Mouse (Mus musculus) heart, adult 2 months (tissue): ENCODE results near the gene Nav1. TPM values are rescaled to one million over a fixed set of nuclear protein-coding genes. Genes with fewer than 3 reads are reported as not detected.

Experiments used
- DNase-seq, 2 experiments: peaks; one replicate each; pipeline ENCODE4 v3.0.0; 2021
- H3K27ac ChIP-seq: fragments of 200-600 bp; 2 replicates; pipeline ENCODE4 v1.8.1; 2022
- H3K27me3 ChIP-seq: fragments of 200-500 bp; 2 replicates; pipeline ENCODE4 v1.6.1; 2012; ENCODE audit warnings: mild to moderate bottlenecking, low read length, inconsistent platforms, mixed read lengths; ENCODE audit not compliant: control insufficient read depth, insufficient read depth
- H3K36me3 ChIP-seq: fragments of 200-500 bp; 2 replicates; pipeline ENCODE4 v1.6.1; 2012; ENCODE audit warnings: low read length, inconsistent platforms; ENCODE audit not compliant: control insufficient read depth, insufficient read depth
- H3K4me1 ChIP-seq: fragments of 200-500 bp; 2 replicates; pipeline ENCODE4 v1.6.1; 2011; ENCODE audit warnings: low read length; ENCODE audit not compliant: control insufficient read depth, insufficient read depth
- H3K4me3 ChIP-seq: fragments of 200-600 bp; 2 replicates; pipeline ENCODE4 v1.8.1; 2022
- H3K79me2 ChIP-seq: fragments of 200-500 bp; replicated peaks from 2 replicates; pipeline ENCODE4 v1.6.1; 2012; ENCODE audit warnings: mild to moderate bottlenecking, inconsistent platforms, low read length, moderate library complexity, mixed read lengths; ENCODE audit not compliant: control insufficient read depth, insufficient read depth
- H3K9ac ChIP-seq: fragments of 200-500 bp; 2 replicates; pipeline ENCODE4 v1.6.1; 2012; ENCODE audit warnings: low read depth, mild to moderate bottlenecking, control low read depth, inconsistent platforms, low read length, mixed read lengths
- CTCF ChIP-seq: fragments of 200-600 bp; IDR thresholded peaks from 2 replicates; pipeline ENCODE4 v1.8.1; 2022; ENCODE audit warnings: antibody characterized with exemption, mild to moderate bottlenecking, moderate library complexity
- EP300 ChIP-seq: fragments of 200-500 bp; IDR thresholded peaks from 2 replicates; pipeline ENCODE4 v1.6.1; 2011; ENCODE audit warnings: low read depth, low read length, control low read depth; ENCODE audit not compliant: insufficient read depth
- POLR2A ChIP-seq: fragments of 200-500 bp; IDR thresholded peaks from 2 replicates; pipeline ENCODE4 v1.6.1; 2011; ENCODE audit warnings: mild to moderate bottlenecking, low read depth, low read length, control low read depth; ENCODE audit not compliant: insufficient read depth
- WGBS: fragments of 180-500 bp; shearing (Covaris S2); methylation state at CpG from one replicate; pipeline ENCODE4 v1.1.7; 2018; 5-methylcytosine and 5-hydroxymethylcytosine counted together
- intact Hi-C: fragments of 180-260 bp; cut with DNase I; formaldehyde crosslinking; loops from one replicate; pipeline ENCODE4 v1.15.1; 2025
- polyA plus RNA-seq: library from polyadenylated mRNA; depleted of rRNA; stranded (reverse); fragments of >200 nt; gene quantifications from 2 replicates; pipeline ENCODE4 v1.2.3, GENCODE M21; 2012
- total RNA-seq, 2 experiments: library from RNA; stranded (reverse); gene quantifications; 2 replicates each; pipeline ENCODE4 v1.2.3; 2021

The Nav1 gene
- total and polyA plus RNA-seq, 3 experiments, result 15.2 to 20.7 (median 19.1) TPM

GRCm38 (mm10) chr1:135514913-135515632 is 92.0 kb downstream of the Nav1 start:
- Histone ChIP-seq H3K9ac (no peak overlapping the region), H3K79me2 (no peaks in the 10 kb centered on the region), H3K4me3 (no peak overlapping the region), H3K27me3 (no peaks in the 10 kb centered on the region), H3K36me3 (no peaks in the 10 kb centered on the region), H3K27ac (no peak overlapping the region), H3K4me1 (peaks cover 13% of the 10 kb centered on the region)
- 80% methylated on average over 9 of the region's 9 CpGs for WGBS
- DNase-seq, result no peak
- intact Hi-C loops, result no loop called here
- TF ChIP-seq EP300, result no peak
- TF ChIP-seq POLR2A, result no peak
- TF ChIP-seq CTCF, result no peak

GRCm38 (mm10) chr1:135514046-135514445 is 93.0 kb downstream of the Nav1 start:
- intact Hi-C loops, result no loop called here
- no peak for DNase-seq
- Histone ChIP-seq H3K79me2 (no peaks in the 10 kb centered on the region), H3K4me3 (no peak overlapping the region), H3K27me3 (no peaks in the 10 kb centered on the region), H3K27ac (no peak overlapping the region), H3K9ac (no peak overlapping the region), H3K4me1 (peaks cover 15% of the 10 kb centered on the region), H3K36me3 (no peaks in the 10 kb centered on the region)
- no peak for TF ChIP-seq POLR2A
- TF ChIP-seq CTCF, result no peak
- TF ChIP-seq EP300, result no peak
- 87% methylated on average over 4 of the region's 4 CpGs for WGBS

GRCm38 (mm10) chr1:135513464-135513863 is 93.6 kb downstream of the Nav1 start:
- intact Hi-C loops, result no loop called here
- 52% methylated on average over 5 of the region's 5 CpGs for WGBS
- Histone ChIP-seq H3K27ac (no peak overlapping the region), H3K79me2 (no peaks in the 10 kb centered on the region), H3K9ac (no peak overlapping the region), H3K4me3 (no peak overlapping the region), H3K36me3 (no peaks in the 10 kb centered on the region), H3K4me1 (peaks cover 19% of the 10 kb centered on the region), H3K27me3 (no peaks in the 10 kb centered on the region)
- TF ChIP-seq POLR2A (no peak), CTCF (no peak), EP300 (no peak)
- DNase-seq, result no peak

- intact Hi-C loops, result no loop called here
- no peak for TF ChIP-seq EP300
- no peak for TF ChIP-seq CTCF
- TF ChIP-seq POLR2A, result 0 out of 2 replicates have a peak, but pooled peaks have one; percentile 19
- no peaks in the 10 kb centered on the region for H3K79me2 ChIP-seq
- peak overlapping the region; percentile 29 for H3K27ac ChIP-seq
- H3K36me3 ChIP-seq, result no peaks in the 10 kb centered on the region
- H3K27me3 ChIP-seq, result no peaks in the 10 kb centered on the region
- peaks cover 10% of the 10 kb centered on the region for H3K4me1 ChIP-seq
- H3K4me3 ChIP-seq, result peak overlapping the region; percentile 50
- DNase-seq, result peak; percentile 65 to 67
- 25% methylated on average over 30 of the region's 30 CpGs for WGBS
- H3K9ac ChIP-seq, result peak overlapping the region; percentile 65
These were observed 96.6 kb downstream of the Nav1 start for GRCm38 (mm10) chr1:135510346-135510977.

- H3K27me3 ChIP-seq, result no peaks in the 10 kb centered on the region
- 32% methylated on average over 16 of the region's 16 CpGs for WGBS
- peak overlapping the region; percentile 29 for H3K27ac ChIP-seq
- H3K36me3 ChIP-seq, result no peaks in the 10 kb centered on the region
- peaks cover 10% of the 10 kb centered on the region for H3K4me1 ChIP-seq
- intact Hi-C loops, result no loop called here
- DNase-seq, result peak in 1 of 2 experiments; percentile 31
- no peak overlapping the region for H3K9ac ChIP-seq
- H3K79me2 ChIP-seq, result no peaks in the 10 kb centered on the region; the same call in 1 of the 2 replicates
- TF ChIP-seq EP300, result no peak
- TF ChIP-seq CTCF, result no peak
- no peak for TF ChIP-seq POLR2A
- peak overlapping the region; percentile 50 for H3K4me3 ChIP-seq
These were observed 97.7 kb downstream of the Nav1 start for GRCm38 (mm10) chr1:135509145-135510084.

GRCm38 (mm10) chr1:135508349-135508634 is 98.8 kb downstream of the Nav1 start:
- Histone ChIP-seq H3K36me3 (no peaks in the 10 kb centered on the region), H3K27me3 (no peaks in the 10 kb centered on the region), H3K27ac (peak overlapping the region; percentile 28; the same call in 1 of the 2 replicates), H3K4me1 (peaks cover 6% of the 10 kb centered on the region), H3K79me2 (no peaks in the 10 kb centered on the region; the same call in 1 of the 2 replicates), H3K4me3 (no peak overlapping the region), H3K9ac (no peak overlapping the region)
- no peak for DNase-seq
- TF ChIP-seq EP300 (no peak), CTCF (no peak), POLR2A (no peak)
- intact Hi-C loops, result no loop called here
- WGBS, result 44% methylated on average over 3 of the region's 3 CpGs
